Mouse (Mus musculus): Measurements from ENCODE around the gene Gm21746.
"Not testable (repeated sequence)": the region's sequence is repeated elsewhere in the genome, so short reads cannot be mapped to it uniquely, and the experiment has no call there.

Gene Gm21746

DNA sequence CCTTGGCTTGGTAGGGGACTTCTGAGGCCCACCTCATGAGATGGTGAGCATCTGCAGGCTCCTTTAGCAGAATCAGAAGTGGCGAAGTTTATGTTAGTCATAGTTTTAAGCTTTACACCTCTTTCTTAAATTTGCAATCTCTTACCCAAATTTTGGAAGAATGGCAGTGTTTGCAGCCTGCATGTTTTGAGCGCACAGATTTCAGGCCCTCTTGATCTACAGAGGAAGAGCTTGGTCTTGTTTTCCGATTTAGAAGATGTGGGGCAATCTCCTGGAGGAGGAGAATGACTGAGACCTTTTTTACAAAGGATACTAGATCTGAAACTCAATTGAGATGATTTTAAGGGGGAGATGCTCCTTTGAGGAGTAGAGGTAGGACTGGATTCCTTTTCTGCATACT is at the start of gene Gm21746:
TSS of gene Gm21746 (minus strand) at position 101 of the 400 bp plus-strand sequence.
- not testable (repeated sequence) for DNase-seq (ENCODE audit: low spot score in 2 of 2)

GRCm38 (mm10) chrY:6266798-6267197 is 29.0 kb upstream of the Gm21746 start, which contains the start of gene Gm20873:
Gene Gm20873, plus strand, starts transcription at chrY:6267098.
- not testable (repeated sequence) for DNase-seq (ENCODE audit: low spot score in 2 of 2)
